In the genomic region with DNA sequence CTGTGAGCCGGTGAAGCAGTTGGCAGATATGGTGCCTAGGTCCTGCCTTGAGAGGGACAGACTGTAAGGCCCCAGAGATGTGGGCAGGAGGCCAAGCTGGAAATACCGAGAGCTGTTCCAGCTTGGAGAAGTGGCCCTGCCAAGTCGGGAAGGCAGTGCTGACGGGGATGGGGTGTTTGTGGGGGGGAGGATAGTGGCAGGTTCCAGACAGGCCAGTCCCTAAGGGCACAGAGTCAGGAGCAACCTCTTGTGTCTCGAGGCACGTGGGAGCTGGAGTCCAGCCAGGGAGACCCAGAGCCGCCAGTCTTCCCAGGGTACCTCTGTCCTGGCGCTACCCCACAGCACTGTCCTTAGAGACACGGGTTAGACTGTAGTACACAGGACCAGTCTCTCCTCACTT, we compare ENCODE assay signal across 8 mouse cellular contexts. TPM values are rescaled to one million over a fixed set of nuclear protein-coding genes. Genes with fewer than 3 reads are reported as not detected.
DNase-seq lines count a peak whose midpoint lies in the region; ATAC-seq and TF ChIP-seq lines count a peak whose summit lies in the region.

No protein-coding gene starts in this region.

- no peak for ATAC-seq in embryonic facial prominence, embryonic 13.5 days (ENCODE audit: insufficient number of reproducible peaks, insufficient read depth, low FRiP score, low TSS enrichment, low read depth)
- peak; percentile 28 for ATAC-seq in liver, embryonic 16.5 days (ENCODE audit: low read depth)

- peak; percentile 18 to 36 for DNase-seq in spleen, postnatal 36 days (ENCODE audit: low spot score in 2 of 2)
- DNase-seq in spleen, postnatal 14 days (ENCODE audit: low spot score in 2 of 2) = no peak
- peak; percentile 93 for DNase-seq in heart, adult 8-10 months (ENCODE audit: low spot score)
- peak; percentile 92 to 96 for DNase-seq in kidney, adult 8-10 months
- DNase-seq in spleen, adult 12 weeks (ENCODE audit: low spot score) = no peak

- H3K27me3 ChIP-seq in embryonic facial prominence, embryonic 13.5 days = no peaks in the 10 kb centered on the region
- H3K27me3 ChIP-seq in liver, embryonic 16.5 days (ENCODE audit: control insufficient read depth, insufficient read depth, low read depth, low read length) = no peaks in the 10 kb centered on the region
- H3K27me3 ChIP-seq in small intestine, adult 2 months (ENCODE audit: control insufficient read depth, insufficient read depth, low read length) = no peaks in the 10 kb centered on the region

- no peak overlapping the region for H3K9ac ChIP-seq in embryonic facial prominence, embryonic 13.5 days
- H3K9ac ChIP-seq in liver, embryonic 16.5 days (ENCODE audit: low read depth, low read length) = no peak overlapping the region

- no peak for TF ChIP-seq CTCF in small intestine, adult 2 months (IDR thresholded peaks at IDR 0.05; ENCODE audit: extremely low read depth, insufficient read length, insufficient replicate concordance, low read depth, low read length)

- peaks cover 4% of the 10 kb centered on the region; the same call in 1 of the 2 replicates for H3K36me3 ChIP-seq in embryonic facial prominence, embryonic 13.5 days
- no peaks in the 10 kb centered on the region for H3K36me3 ChIP-seq in liver, embryonic 16.5 days (ENCODE audit: control insufficient read depth, insufficient read depth)
- H3K36me3 ChIP-seq in small intestine, adult 2 months (ENCODE audit: control insufficient read depth, insufficient read depth, low read length) = 0 out of 2 replicates have a peak, but pooled peaks cover 2% of the 10 kb centered on the region

- H3K4me1 ChIP-seq in embryonic facial prominence, embryonic 13.5 days = peaks cover 94% of the 10 kb centered on the region
- peaks cover 6% of the 10 kb centered on the region for H3K4me1 ChIP-seq in liver, embryonic 16.5 days (ENCODE audit: control insufficient read depth, low read depth, low read length)
- peaks cover 24% of the 10 kb centered on the region; the same call in 1 of the 2 replicates for H3K4me1 ChIP-seq in small intestine, adult 2 months (ENCODE audit: control insufficient read depth, insufficient read depth, insufficient read length, low read length)

- no peaks in the 10 kb centered on the region for H3K9me3 ChIP-seq in embryonic facial prominence, embryonic 13.5 days
- no peaks in the 10 kb centered on the region for H3K9me3 ChIP-seq in liver, embryonic 16.5 days (replicated peaks; ENCODE audit: control insufficient read depth, low read length)

- H3K4me2 ChIP-seq in embryonic facial prominence, embryonic 13.5 days = no peak overlapping the region
- no peak overlapping the region for H3K4me2 ChIP-seq in liver, embryonic 16.5 days (ENCODE audit: low read depth, low read length)

- whole genome bisulfite sequencing in embryonic facial prominence, embryonic 13.5 days = 49% methylated on average over 9 of the region's 9 CpGs
- WGBS in liver, embryonic 16.5 days (ENCODE audit: insufficient replicate concordance) = 50% methylated on average over 9 of the region's 9 CpGs
- 22% methylated on average over 9 of the region's 9 CpGs for WGBS in small intestine, adult 2 months

- no peak overlapping the region for H3K4me3 ChIP-seq in embryonic facial prominence, embryonic 13.5 days
- no peak overlapping the region for H3K4me3 ChIP-seq in liver, embryonic 16.5 days (ENCODE audit: low read depth, low read length)
- no peak overlapping the region for H3K4me3 ChIP-seq in small intestine, adult 2 months (ENCODE audit: low read depth, low read length)

- TF ChIP-seq POLR2A in small intestine, adult 2 months (IDR thresholded peaks at IDR 0.05; ENCODE audit: low read depth, low read length) = no peak

- peak overlapping the region; percentile 76 for H3K27ac ChIP-seq in embryonic facial prominence, embryonic 13.5 days
- H3K27ac ChIP-seq in liver, embryonic 16.5 days (ENCODE audit: low read length) = no peak overlapping the region
- peak overlapping the region; percentile 71 for H3K27ac ChIP-seq in small intestine, adult 2 months (ENCODE audit: insufficient read depth, low read depth, low read length)

RNA-seq across cellular contexts. Expression of gene Smad6, which starts 53.3 kb away (rescaled TPM):
- polyA plus RNA-seq in embryonic facial prominence, embryonic 13.5 days (2015; fragmentation: Nextera tagmentation; extraction: Ambion mirVana) = 16.7 and 17.4 TPM in 2 replicates
- total RNA-seq in heart, adult 8-10 months (2022) = 10 to 100 TPM; 10.9 to 16.5 (median 11.9) TPM
- polyA plus RNA-seq in liver, embryonic 16.5 days (2015; fragmentation: Nextera tagmentation; extraction: Ambion mirVana) = 1.3 and 1.9 TPM in 2 replicates
- polyA plus RNA-seq in small intestine, adult 2 months (2012; rRNA removed) = 45.7 and 90.4 TPM in 2 replicates

Comparison
In these comparisons a context has a peak if more than half of its experiments do, and no peak if none do; other contexts are left out.
1. DNase-seq: peak in spleen, postnatal 36 days (2 of 2), heart, adult 8-10 months (single experiment) and kidney, adult 8-10 months (2 of 2); none in spleen, postnatal 14 days (0 of 2) and spleen, adult 12 weeks (single experiment).